Mouse (Mus musculus): Measurements from ENCODE around the gene Cldn5. TPM values are rescaled to one million over a fixed set of nuclear protein-coding genes. Genes with fewer than 3 reads are reported as not detected.

Gene Cldn5
- polyA plus RNA-seq, 1 experiment, result 0.42 TPM

DNA sequence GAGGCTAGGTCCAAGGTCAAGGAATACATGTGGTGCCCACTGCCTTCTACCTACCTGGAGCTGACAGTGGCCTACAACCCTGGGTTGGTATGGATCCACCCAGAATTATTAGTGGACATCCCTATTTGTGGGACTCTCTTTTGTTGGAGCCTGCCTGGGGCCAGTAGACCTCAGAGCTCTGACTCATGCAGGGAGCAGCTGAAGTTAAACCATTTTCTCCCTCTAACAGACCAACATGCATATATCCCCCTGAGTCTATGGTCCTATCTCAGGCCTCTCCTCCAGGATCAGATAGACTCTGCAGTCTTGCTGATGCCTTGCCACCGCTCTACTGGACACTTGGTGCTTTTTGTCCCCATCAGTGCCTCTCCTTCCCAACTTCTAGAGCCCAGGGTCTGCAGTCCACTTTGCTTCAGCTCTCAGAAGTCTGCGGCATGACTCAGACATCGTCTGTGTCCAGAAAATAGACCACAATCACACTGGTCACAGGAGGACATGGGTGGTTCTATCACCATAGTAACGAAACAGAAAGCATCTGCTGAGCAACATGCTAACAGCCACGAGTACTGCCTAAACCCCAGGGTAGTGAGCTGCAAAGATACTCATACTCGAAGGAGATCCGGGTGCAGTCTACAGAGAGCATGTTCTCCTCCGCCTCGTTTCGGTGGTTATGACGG lies 18.7 kb downstream of the Cldn5 start:
- Histone ChIP-seq H3K27me3 (ENCODE audit: control insufficient read depth, insufficient read depth, low read length, poor library complexity, severe bottlenecking) (no peaks in the 10 kb centered on the region), H3K4me3 (ENCODE audit: low read depth, low read length) (no peak overlapping the region), H3K36me3 (ENCODE audit: control insufficient read depth, insufficient read depth, low read length, poor library complexity, severe bottlenecking) (peaks cover 13% of the 10 kb centered on the region), H3K27ac (ENCODE audit: insufficient read depth, low read length) (no peak overlapping the region), H3K4me1 (ENCODE audit: control insufficient read depth, insufficient read depth, low read length) (no peaks in the 10 kb centered on the region), H3K9ac (ENCODE audit: low read depth, poor library complexity, severe bottlenecking) (no peak overlapping the region), H3K9me3 (replicated peaks; ENCODE audit: control insufficient read depth, insufficient read depth, low read length, poor library complexity, severe bottlenecking) (no peaks in the 10 kb centered on the region)
- TF ChIP-seq EP300 (IDR thresholded peaks at IDR 0.05; ENCODE audit: insufficient read depth, low read depth, low read length) (no peak), CTCF (IDR thresholded peaks at IDR 0.05; ENCODE audit: low read depth, low read length) (no peak), POLR2A (IDR thresholded peaks at IDR 0.05; ENCODE audit: insufficient read depth, low read length) (no peak)

DNA sequence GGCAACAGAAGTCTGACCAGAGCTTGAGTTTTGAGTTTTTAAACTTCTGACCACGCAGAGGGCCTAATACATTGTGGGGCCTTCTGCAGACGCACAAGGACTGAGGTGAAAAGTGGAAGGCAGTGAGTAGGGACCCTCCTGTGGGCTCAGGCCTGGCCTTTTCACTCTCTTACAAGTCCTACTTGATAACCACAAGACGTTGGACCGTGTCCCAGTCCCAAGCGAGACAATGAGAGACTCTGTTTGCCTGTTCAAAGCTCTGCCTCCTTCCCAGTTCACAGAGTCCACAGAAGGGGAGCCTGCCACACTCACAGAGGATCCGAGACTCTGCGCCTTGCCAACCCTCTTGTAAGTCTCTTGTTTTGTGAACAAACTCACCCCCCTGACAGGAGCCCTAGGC lies 20.0 kb downstream of the Cldn5 start:
- Histone ChIP-seq H3K27ac (ENCODE audit: insufficient read depth, low read length) (no peak overlapping the region), H3K9ac (ENCODE audit: low read depth, poor library complexity, severe bottlenecking) (no peak overlapping the region), H3K36me3 (ENCODE audit: control insufficient read depth, insufficient read depth, low read length, poor library complexity, severe bottlenecking) (peaks cover 24% of the 10 kb centered on the region)

GRCm38 (mm10) chr16:18798151-18798550 lies 21.5 kb downstream of the Cldn5 start:
- no peaks in the 10 kb centered on the region for H3K9me3 ChIP-seq (replicated peaks; ENCODE audit: control insufficient read depth, insufficient read depth, low read length, poor library complexity, severe bottlenecking)

More for the DNA sequence above, 20.0 kb downstream of the Cldn5 start:
- Histone ChIP-seq H3K4me3 (ENCODE audit: low read depth, low read length) (no peak overlapping the region), H3K4me1 (ENCODE audit: control insufficient read depth, insufficient read depth, low read length) (no peaks in the 10 kb centered on the region), H3K27me3 (ENCODE audit: control insufficient read depth, insufficient read depth, low read length, poor library complexity, severe bottlenecking) (no peaks in the 10 kb centered on the region), H3K9me3 (replicated peaks; ENCODE audit: control insufficient read depth, insufficient read depth, low read length, poor library complexity, severe bottlenecking) (no peaks in the 10 kb centered on the region)
- TF ChIP-seq EP300 (IDR thresholded peaks at IDR 0.05; ENCODE audit: insufficient read depth, low read depth, low read length) (no peak), CTCF (IDR thresholded peaks at IDR 0.05; ENCODE audit: low read depth, low read length) (no peak), POLR2A (IDR thresholded peaks at IDR 0.05; ENCODE audit: insufficient read depth, low read length) (no peak)

GRCm38 (mm10) chr16:18798841-18799240 lies 22.2 kb downstream of the Cldn5 start:
- no peaks in the 10 kb centered on the region for H3K4me1 ChIP-seq (ENCODE audit: control insufficient read depth, insufficient read depth, low read length)
- TF ChIP-seq EP300 (IDR thresholded peaks at IDR 0.05; ENCODE audit: insufficient read depth, low read depth, low read length), result no peak
- peak; percentile 50 for TF ChIP-seq CTCF (IDR thresholded peaks at IDR 0.05; ENCODE audit: low read depth, low read length)
- no peak for TF ChIP-seq POLR2A (IDR thresholded peaks at IDR 0.05; ENCODE audit: insufficient read depth, low read length)
- no peaks in the 10 kb centered on the region for H3K9me3 ChIP-seq (replicated peaks; ENCODE audit: control insufficient read depth, insufficient read depth, low read length, poor library complexity, severe bottlenecking)
- no peak overlapping the region for H3K4me3 ChIP-seq (ENCODE audit: low read depth, low read length)
- no peak overlapping the region for H3K27ac ChIP-seq (ENCODE audit: insufficient read depth, low read length)
- H3K27me3 ChIP-seq (ENCODE audit: control insufficient read depth, insufficient read depth, low read length, poor library complexity, severe bottlenecking), result no peaks in the 10 kb centered on the region
- H3K9ac ChIP-seq (ENCODE audit: low read depth, poor library complexity, severe bottlenecking), result no peak overlapping the region
- peaks cover 24% of the 10 kb centered on the region for H3K36me3 ChIP-seq (ENCODE audit: control insufficient read depth, insufficient read depth, low read length, poor library complexity, severe bottlenecking)

More at GRCm38 (mm10) chr16:18798151-18798550, 21.5 kb downstream of the Cldn5 start:
- Histone ChIP-seq H3K27me3 (ENCODE audit: control insufficient read depth, insufficient read depth, low read length, poor library complexity, severe bottlenecking) (no peaks in the 10 kb centered on the region), H3K27ac (ENCODE audit: insufficient read depth, low read length) (no peak overlapping the region), H3K4me1 (ENCODE audit: control insufficient read depth, insufficient read depth, low read length) (no peaks in the 10 kb centered on the region), H3K9ac (ENCODE audit: low read depth, poor library complexity, severe bottlenecking) (no peak overlapping the region), H3K4me3 (ENCODE audit: low read depth, low read length) (no peak overlapping the region), H3K36me3 (ENCODE audit: control insufficient read depth, insufficient read depth, low read length, poor library complexity, severe bottlenecking) (peaks cover 22% of the 10 kb centered on the region)
- TF ChIP-seq CTCF (IDR thresholded peaks at IDR 0.05; ENCODE audit: low read depth, low read length), result no peak
- no peak for TF ChIP-seq EP300 (IDR thresholded peaks at IDR 0.05; ENCODE audit: insufficient read depth, low read depth, low read length)
- TF ChIP-seq POLR2A (IDR thresholded peaks at IDR 0.05; ENCODE audit: insufficient read depth, low read length), result no peak

DNA sequence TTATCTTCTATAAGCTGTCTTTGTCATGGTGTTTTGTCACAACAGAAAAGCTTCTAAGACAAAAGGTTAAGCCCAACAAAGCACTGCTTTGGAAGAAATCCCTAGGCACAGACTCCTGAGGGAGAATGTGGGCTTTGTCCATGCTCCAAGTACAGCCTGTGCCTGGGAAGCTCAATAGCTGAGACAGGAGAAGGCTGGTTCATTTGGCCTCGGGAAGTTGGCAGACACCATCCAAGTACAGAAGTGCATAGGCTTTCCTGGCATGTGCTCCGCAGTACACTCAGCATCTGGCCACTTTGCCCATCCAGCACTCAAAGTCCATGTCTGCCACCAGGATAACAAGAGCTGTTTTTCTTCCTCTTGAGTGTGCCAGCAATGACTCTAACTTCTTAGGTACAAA lies 29.1 kb downstream of the Cldn5 start:
- Histone ChIP-seq H3K4me1 (ENCODE audit: control insufficient read depth, insufficient read depth, low read length) (no peaks in the 10 kb centered on the region), H3K9ac (ENCODE audit: low read depth, poor library complexity, severe bottlenecking) (no peak overlapping the region), H3K27me3 (ENCODE audit: control insufficient read depth, insufficient read depth, low read length, poor library complexity, severe bottlenecking) (no peaks in the 10 kb centered on the region), H3K4me3 (ENCODE audit: low read depth, low read length) (no peak overlapping the region), H3K36me3 (ENCODE audit: control insufficient read depth, insufficient read depth, low read length, poor library complexity, severe bottlenecking) (peaks cover 49% of the 10 kb centered on the region), H3K27ac (ENCODE audit: insufficient read depth, low read length) (no peak overlapping the region), H3K9me3 (replicated peaks; ENCODE audit: control insufficient read depth, insufficient read depth, low read length, poor library complexity, severe bottlenecking) (no peaks in the 10 kb centered on the region)
- no peak for TF ChIP-seq CTCF (IDR thresholded peaks at IDR 0.05; ENCODE audit: low read depth, low read length)
- TF ChIP-seq POLR2A (IDR thresholded peaks at IDR 0.05; ENCODE audit: insufficient read depth, low read length), result no peak
- no peak for TF ChIP-seq EP300 (IDR thresholded peaks at IDR 0.05; ENCODE audit: insufficient read depth, low read depth, low read length)

DNA sequence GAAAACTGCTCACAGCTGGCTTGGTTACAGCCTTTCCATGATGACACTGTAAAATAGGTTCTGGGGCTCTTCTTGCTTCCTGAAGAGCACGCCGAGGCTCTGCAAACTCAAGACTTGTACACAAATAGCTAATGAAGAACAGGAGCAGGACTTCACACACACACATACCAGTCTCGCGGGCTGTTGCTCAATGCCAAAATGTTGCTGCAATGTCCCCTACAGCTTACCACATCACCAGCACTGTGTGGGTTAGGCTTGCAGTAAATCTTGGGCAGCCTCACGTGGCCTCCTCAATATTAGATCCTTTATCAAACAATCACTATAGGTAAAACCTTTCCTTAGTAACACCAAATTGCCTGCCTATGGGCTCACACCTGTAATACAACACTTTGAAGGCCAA lies 32.4 kb downstream of the Cldn5 start:
- Histone ChIP-seq H3K27ac (ENCODE audit: insufficient read depth, low read length) (no peak overlapping the region), H3K9me3 (replicated peaks; ENCODE audit: control insufficient read depth, insufficient read depth, low read length, poor library complexity, severe bottlenecking) (no peaks in the 10 kb centered on the region), H3K9ac (ENCODE audit: low read depth, poor library complexity, severe bottlenecking) (no peak overlapping the region), H3K4me1 (ENCODE audit: control insufficient read depth, insufficient read depth, low read length) (no peaks in the 10 kb centered on the region), H3K36me3 (ENCODE audit: control insufficient read depth, insufficient read depth, low read length, poor library complexity, severe bottlenecking) (peaks cover 37% of the 10 kb centered on the region), H3K27me3 (ENCODE audit: control insufficient read depth, insufficient read depth, low read length, poor library complexity, severe bottlenecking) (no peaks in the 10 kb centered on the region), H3K4me3 (ENCODE audit: low read depth, low read length) (no peak overlapping the region)
- TF ChIP-seq POLR2A (IDR thresholded peaks at IDR 0.05; ENCODE audit: insufficient read depth, low read length) (no peak), CTCF (IDR thresholded peaks at IDR 0.05; ENCODE audit: low read depth, low read length) (no peak), EP300 (IDR thresholded peaks at IDR 0.05; ENCODE audit: insufficient read depth, low read depth, low read length) (no peak)
